Mouse (Mus musculus): ENCODE results near the gene Hist2h2ab.
"Not testable (repeated sequence)": the region's sequence is repeated elsewhere in the genome, so short reads cannot be mapped to it uniquely, and the experiment has no call there.

Gene Hist2h2ab

GRCm38 (mm10) chr3:96238954-96239793, 19.5 kb downstream of the Hist2h2ab start, which contains the start of gene Hist2h3c2:
Hist2h3c2 (minus strand) TSS chr3:96239127.
- DNase-seq = not testable (repeated sequence)

- DNase-seq = peak; percentile 86
Observed at GRCm38 (mm10) chr3:96239949-96240798, 20.5 kb downstream of the Hist2h2ab start, which contains the start of gene Hist2h2aa2. Hist2h2aa2 (minus strand) TSS chr3:96240276.

- no peak for DNase-seq
Observed at GRCm38 (mm10) chr3:96240799-96241197, 21.1 kb downstream of the Hist2h2ab start.

GRCm38 (mm10) chr3:96243921-96244572, 24.4 kb downstream of the Hist2h2ab start:
- DNase-seq = no peak

GRCm38 (mm10) chr3:96245003-96245886, 25.6 kb downstream of the Hist2h2ab start, which contains the start of gene Hist2h2aa1:
Hist2h2aa1 (plus strand) TSS chr3:96245497.
- peak; percentile 84 for DNase-seq

- not testable (repeated sequence) for DNase-seq
Observed at GRCm38 (mm10) chr3:96246018-96246417, 26.4 kb downstream of the Hist2h2ab start.

GRCm38 (mm10) chr3:96246427-96246856, 26.8 kb downstream of the Hist2h2ab start, which contains the start of gene Hist2h3c1:
Hist2h3c1 (plus strand) TSS chr3:96246685.
- not testable (repeated sequence) for DNase-seq

- DNase-seq = peak; percentile 35
Observed at GRCm38 (mm10) chr3:96247356-96248140, 27.9 kb downstream of the Hist2h2ab start.

- peak; percentile 27 for DNase-seq
Observed at GRCm38 (mm10) chr3:96248141-96249033, 28.7 kb downstream of the Hist2h2ab start.

- DNase-seq = peak; percentile 19
Observed at GRCm38 (mm10) chr3:96249034-96249345, 29.3 kb downstream of the Hist2h2ab start.

- DNase-seq = peak; percentile 21
Observed at GRCm38 (mm10) chr3:96250890-96251289, 31.2 kb downstream of the Hist2h2ab start.

GRCm38 (mm10) chr3:96251787-96252186, 32.1 kb downstream of the Hist2h2ab start:
- no peak for DNase-seq

GRCm38 (mm10) chr3:96254683-96255355, 35.2 kb downstream of the Hist2h2ab start:
- DNase-seq = peak; percentile 72

GRCm38 (mm10) chr3:96255926-96256593, 36.4 kb downstream of the Hist2h2ab start:
- no peak for DNase-seq

- DNase-seq = no peak
Observed at GRCm38 (mm10) chr3:96257190-96257589, 37.5 kb downstream of the Hist2h2ab start.

GRCm38 (mm10) chr3:96260220-96260619, 40.6 kb downstream of the Hist2h2ab start:
- no peak for DNase-seq

GRCm38 (mm10) chr3:96261623-96262022, 42.0 kb downstream of the Hist2h2ab start:
- peak; percentile 12 for DNase-seq

GRCm38 (mm10) chr3:96262216-96262875, 42.7 kb downstream of the Hist2h2ab start:
- peak; percentile 88 for DNase-seq

All from retina, postnatal 1 day (tissue).